Mouse (Mus musculus): Measurements from ENCODE around the gene Zfp541.

DNA sequence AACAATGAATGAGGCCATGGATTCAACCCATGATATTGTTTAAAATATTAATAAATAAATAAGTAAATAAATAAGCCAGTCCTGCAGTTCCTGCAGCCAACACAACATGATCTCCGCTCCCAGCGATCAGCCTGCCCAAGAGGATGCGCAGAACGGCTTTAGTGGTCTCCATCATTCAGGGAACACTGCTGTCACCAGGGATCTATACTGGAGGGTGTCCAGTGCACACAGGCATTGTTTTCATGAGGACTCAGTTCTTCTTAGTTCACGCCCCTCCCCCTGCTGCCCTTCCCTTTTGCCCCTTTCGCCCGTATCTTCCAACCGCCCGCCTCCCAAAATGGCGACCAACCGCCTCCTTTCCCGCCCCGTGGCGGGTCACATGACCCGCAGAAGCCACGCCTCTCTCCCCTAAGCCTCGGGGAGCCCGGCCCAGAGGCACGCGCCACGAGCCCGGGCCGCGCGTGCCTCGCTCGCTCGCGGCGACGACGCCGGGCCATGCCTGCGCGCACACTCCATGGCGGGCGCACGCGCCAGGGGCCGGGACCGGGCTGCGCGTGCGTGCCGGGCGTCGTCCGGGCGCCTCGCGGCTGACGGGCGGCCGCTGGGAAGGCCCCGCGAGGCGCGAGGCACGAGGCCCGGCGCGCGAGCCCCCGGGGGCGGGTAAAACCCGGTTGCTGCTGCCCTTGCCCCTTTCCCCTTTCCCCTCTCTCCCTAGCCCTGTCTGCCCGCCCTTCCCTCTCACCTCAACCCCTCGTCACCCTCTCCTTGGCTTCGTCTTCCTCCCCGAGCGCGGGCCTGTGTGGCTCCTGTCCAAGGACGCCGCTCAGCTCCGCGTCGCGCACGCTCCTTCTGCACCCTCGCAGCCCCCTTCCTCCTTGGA is at the start of gene Zfp541:
- TF ChIP-seq CTCF (IDR thresholded peaks at IDR 0.05; ENCODE audit: low read depth, low read length) (no peak), POLR2A (IDR thresholded peaks at IDR 0.05; ENCODE audit: insufficient read depth, low read length) (no peak)

Data from ES-Bruce4 (cell line).